Mouse (Mus musculus): ENCODE data around the gene Gabarapl2. TPM values are rescaled to one million over a fixed set of nuclear protein-coding genes. Genes with fewer than 3 reads are reported as not detected.

Gabarapl2 gene
- total RNA-seq, 1 experiment: 255 TPM

- peaks cover 0 to 3% of the 10 kb centered on the region in 2 experiments; a peak in 1 of 4 replicates for H3K4me1 ChIP-seq (ENCODE audit: control insufficient read depth in 2 of 2, insufficient read depth in 2 of 2, low read length in 2 of 2, poor library complexity in 1 of 2)
- no peak overlapping the region for H3K27ac ChIP-seq (ENCODE audit: insufficient read depth, low read depth, low read length, poor library complexity, severe bottlenecking)
- DNase-seq (ENCODE audit: low read depth, low spot score): no peak
- no peak overlapping the region for H3K4me3 ChIP-seq (ENCODE audit: insufficient read depth in 1 of 2, low read depth in 1 of 2, low read length in 2 of 2, poor library complexity in 1 of 2, severe bottlenecking in 1 of 2)
- no peak for TF ChIP-seq ZNF384 (IDR thresholded peaks at IDR 0.05; ENCODE audit: low read depth, low read length)
- TF ChIP-seq MAFK (IDR thresholded peaks at IDR 0.05; ENCODE audit: insufficient read depth, low read depth, low read length): no peak
- no peak for TF ChIP-seq ZC3H11A (IDR thresholded peaks at IDR 0.05; ENCODE audit: borderline replicate concordance, low read depth, low read length)
- no peak for TF ChIP-seq CHD2 (IDR thresholded peaks at IDR 0.05; ENCODE audit: low read depth, low read length)
- no peak for TF ChIP-seq HCFC1 (IDR thresholded peaks at IDR 0.05; ENCODE audit: borderline replicate concordance, insufficient read depth, low read length)
- no peaks in the 10 kb centered on the region for H3K9me3 ChIP-seq (ENCODE audit: control insufficient read depth, insufficient read depth, low read depth, low read length)
- peaks cover 53% of the 10 kb centered on the region for H3K36me3 ChIP-seq (ENCODE audit: control insufficient read depth, insufficient read depth, low read length, poor library complexity, severe bottlenecking)
- in situ Hi-C loops (cut with MboI; ENCODE audit: low sequenced_read_pairs in 2 of 2, unreplicated experiment in 2 of 2): no loop called here
- no peak overlapping the region for H3K9ac ChIP-seq (ENCODE audit: insufficient read depth, low read depth, low read length, poor library complexity, severe bottlenecking)
These were observed 37.6 kb downstream of the Gabarapl2 start for GRCm38 (mm10) chr8:111978147-111978546.

- in situ Hi-C loops (cut with MboI; ENCODE audit: low sequenced_read_pairs in 2 of 2, unreplicated experiment in 2 of 2): no loop called here
- peaks cover 50% of the 10 kb centered on the region for H3K36me3 ChIP-seq (ENCODE audit: control insufficient read depth, insufficient read depth, low read length, poor library complexity, severe bottlenecking)
- peaks cover 0 to 2% of the 10 kb centered on the region in 2 experiments; a peak in 1 of 4 replicates for H3K4me1 ChIP-seq (ENCODE audit: control insufficient read depth in 2 of 2, insufficient read depth in 2 of 2, low read length in 2 of 2, poor library complexity in 1 of 2)
These were observed 41.6 kb downstream of the Gabarapl2 start for GRCm38 (mm10) chr8:111982116-111982515.

GRCm38 (mm10) chr8:111984511-111984910 lies 44.0 kb downstream of the Gabarapl2 start:
- Histone ChIP-seq H3K27ac (ENCODE audit: insufficient read depth, low read depth, low read length, poor library complexity, severe bottlenecking) (no peak overlapping the region), H3K4me1 (ENCODE audit: control insufficient read depth in 2 of 2, insufficient read depth in 2 of 2, low read length in 2 of 2, poor library complexity in 1 of 2) (peaks cover 0 to 2% of the 10 kb centered on the region in 2 experiments; a peak in 1 of 4 replicates), H3K9ac (ENCODE audit: insufficient read depth, low read depth, low read length, poor library complexity, severe bottlenecking) (no peak overlapping the region), H3K4me3 (ENCODE audit: insufficient read depth in 1 of 2, low read depth in 1 of 2, low read length in 2 of 2, poor library complexity in 1 of 2, severe bottlenecking in 1 of 2) (no peak overlapping the region), H3K9me3 (ENCODE audit: control insufficient read depth, insufficient read depth, low read depth, low read length) (no peaks in the 10 kb centered on the region), H3K36me3 (ENCODE audit: control insufficient read depth, insufficient read depth, low read length, poor library complexity, severe bottlenecking) (peaks cover 56% of the 10 kb centered on the region)
- TF ChIP-seq ZNF384 (IDR thresholded peaks at IDR 0.05; ENCODE audit: low read depth, low read length) (no peak), CHD2 (IDR thresholded peaks at IDR 0.05; ENCODE audit: low read depth, low read length) (no peak), MAFK (IDR thresholded peaks at IDR 0.05; ENCODE audit: insufficient read depth, low read depth, low read length) (no peak), ZC3H11A (IDR thresholded peaks at IDR 0.05; ENCODE audit: borderline replicate concordance, low read depth, low read length) (no peak), HCFC1 (IDR thresholded peaks at IDR 0.05; ENCODE audit: borderline replicate concordance, insufficient read depth, low read length) (no peak)
- DNase-seq (ENCODE audit: low read depth, low spot score): no peak
- in situ Hi-C loops (cut with MboI; ENCODE audit: low sequenced_read_pairs in 2 of 2, unreplicated experiment in 2 of 2): no loop called here

More at GRCm38 (mm10) chr8:111982116-111982515, 41.6 kb downstream of the Gabarapl2 start:
- Histone ChIP-seq H3K9ac (ENCODE audit: insufficient read depth, low read depth, low read length, poor library complexity, severe bottlenecking) (no peak overlapping the region), H3K27ac (ENCODE audit: insufficient read depth, low read depth, low read length, poor library complexity, severe bottlenecking) (no peak overlapping the region), H3K4me3 (ENCODE audit: insufficient read depth in 1 of 2, low read depth in 1 of 2, low read length in 2 of 2, poor library complexity in 1 of 2, severe bottlenecking in 1 of 2) (no peak overlapping the region), H3K9me3 (ENCODE audit: control insufficient read depth, insufficient read depth, low read depth, low read length) (no peaks in the 10 kb centered on the region)
- TF ChIP-seq ZNF384 (IDR thresholded peaks at IDR 0.05; ENCODE audit: low read depth, low read length) (no peak), MAFK (IDR thresholded peaks at IDR 0.05; ENCODE audit: insufficient read depth, low read depth, low read length) (no peak), CHD2 (IDR thresholded peaks at IDR 0.05; ENCODE audit: low read depth, low read length) (no peak), ZC3H11A (IDR thresholded peaks at IDR 0.05; ENCODE audit: borderline replicate concordance, low read depth, low read length) (no peak), HCFC1 (IDR thresholded peaks at IDR 0.05; ENCODE audit: borderline replicate concordance, insufficient read depth, low read length) (no peak)
- DNase-seq (ENCODE audit: low read depth, low spot score): no peak

- TF ChIP-seq HCFC1 (IDR thresholded peaks at IDR 0.05; ENCODE audit: borderline replicate concordance, insufficient read depth, low read length): peak; percentile 27; the same call in 1 of the 2 replicates
- no peak for TF ChIP-seq ZNF384 (IDR thresholded peaks at IDR 0.05; ENCODE audit: low read depth, low read length)
- 0 out of 2 replicates have a peak, but pooled peaks have one; percentile 29 for TF ChIP-seq ZC3H11A (IDR thresholded peaks at IDR 0.05; ENCODE audit: borderline replicate concordance, low read depth, low read length)
- no peak; the same call in 1 of the 2 replicates for TF ChIP-seq CHD2 (IDR thresholded peaks at IDR 0.05; ENCODE audit: low read depth, low read length)
- TF ChIP-seq MAFK (IDR thresholded peaks at IDR 0.05; ENCODE audit: insufficient read depth, low read depth, low read length): no peak
- H3K36me3 ChIP-seq (ENCODE audit: control insufficient read depth, insufficient read depth, low read length, poor library complexity, severe bottlenecking): peaks cover 50% of the 10 kb centered on the region
- peak; percentile 83 for DNase-seq (ENCODE audit: low read depth, low spot score)
- no peaks in the 10 kb centered on the region; a peak in 2 of 4 replicates for H3K4me1 ChIP-seq (ENCODE audit: control insufficient read depth in 2 of 2, insufficient read depth in 2 of 2, low read length in 2 of 2, poor library complexity in 1 of 2)
- in situ Hi-C loops (cut with MboI; ENCODE audit: low sequenced_read_pairs in 2 of 2, unreplicated experiment in 2 of 2): no loop called here
- no peaks in the 10 kb centered on the region for H3K9me3 ChIP-seq (ENCODE audit: control insufficient read depth, insufficient read depth, low read depth, low read length)
- no peak overlapping the region for H3K27ac ChIP-seq (ENCODE audit: insufficient read depth, low read depth, low read length, poor library complexity, severe bottlenecking)
- 0 out of 4 replicates have a peak overlapping the region, but pooled peaks of 1 of the 2 experiments have one; percentile 27 for H3K4me3 ChIP-seq (ENCODE audit: insufficient read depth in 1 of 2, low read depth in 1 of 2, low read length in 2 of 2, poor library complexity in 1 of 2, severe bottlenecking in 1 of 2)
- H3K9ac ChIP-seq (ENCODE audit: insufficient read depth, low read depth, low read length, poor library complexity, severe bottlenecking): no peak overlapping the region
These were observed 49.4 kb downstream of the Gabarapl2 start for GRCm38 (mm10) chr8:111989911-111990310.

All from ES-E14 (cell line).